Mouse (Mus musculus) liver, adult 2 months (tissue): ENCODE results near the gene Sumo1. TPM values are rescaled to one million over a fixed set of nuclear protein-coding genes. Genes with fewer than 3 reads are reported as not detected.

ENCODE experiments used
- DNase-seq: peaks from one replicate; pipeline ENCODE4 v3.0.0-alpha.2; 2011; ENCODE audit warnings: low read depth, low spot score; ENCODE audit errors: extremely low read depth
- H3K27ac ChIP-seq: fragments of 200-500 bp; replicated peaks from 2 replicates; pipeline ENCODE4 v1.5.1; 2012; ENCODE audit warnings: low read depth, mild to moderate bottlenecking, control low read depth, inconsistent platforms, low read length; ENCODE audit not compliant: insufficient read depth
- H3K27me3 ChIP-seq: fragments of 200-500 bp; 2 replicates; pipeline ENCODE4 v1.6.1; 2012; ENCODE audit warnings: mild to moderate bottlenecking, moderate library complexity, low read length, inconsistent platforms; ENCODE audit not compliant: control insufficient read depth, insufficient read depth
- H3K36me3 ChIP-seq: fragments of 200-500 bp; 2 replicates; pipeline ENCODE4 v1.6.1; 2012; ENCODE audit warnings: low read length, inconsistent platforms; ENCODE audit not compliant: control insufficient read depth, insufficient read depth
- H3K4me1 ChIP-seq: fragments of 200-500 bp; 2 replicates; pipeline ENCODE4 v1.6.1; 2011; ENCODE audit warnings: low read length; ENCODE audit not compliant: control insufficient read depth, insufficient read depth
- H3K4me3 ChIP-seq: fragments of 200-500 bp; 2 replicates; pipeline ENCODE4 v1.5.1; 2011; ENCODE audit warnings: low read depth, mild to moderate bottlenecking, control low read depth, low read length, moderate library complexity; ENCODE audit not compliant: insufficient read depth
- H3K79me2 ChIP-seq: fragments of 200-500 bp; 2 replicates; pipeline ENCODE4 v1.6.1; 2012; ENCODE audit warnings: inconsistent platforms, mild to moderate bottlenecking, low read length, moderate library complexity; ENCODE audit not compliant: control insufficient read depth, insufficient read depth
- H3K9ac ChIP-seq: fragments of 200-500 bp; 2 replicates; pipeline ENCODE4 v1.6.1; 2012; ENCODE audit warnings: low read depth, mild to moderate bottlenecking, control low read depth, inconsistent platforms, low read length
- CTCF ChIP-seq: fragments of 200-500 bp; IDR thresholded peaks from 2 replicates; pipeline ENCODE4 v1.5.1; 2011; ENCODE audit warnings: low read depth, low read length, control low read depth
- POLR2A ChIP-seq: fragments of 200-500 bp; IDR thresholded peaks from 2 replicates; pipeline ENCODE4 v1.6.1; 2011; ENCODE audit warnings: low read length, control low read depth; ENCODE audit not compliant: insufficient read depth; ENCODE audit errors: extremely low read depth
- WGBS: fragments of 180-500 bp; shearing (Covaris S2); methylation state at CpG from one replicate; pipeline ENCODE4 v1.1.7; 2018; 5-methylcytosine and 5-hydroxymethylcytosine counted together
- polyA plus RNA-seq: library from polyadenylated mRNA; depleted of rRNA; stranded (reverse); fragments of >200 nt; gene quantifications from 2 replicates; pipeline ENCODE4 v1.2.3, GENCODE M21; 2012
- total RNA-seq: library from RNA; depleted of rRNA; stranded (reverse); fragments of >200 nt; gene quantifications from 2 replicates; pipeline ENCODE4 v1.2.3, GENCODE M21; 2014

Gene Sumo1
- total and polyA plus RNA-seq, 2 experiments: 7.5 to 55.1 TPM

- WGBS: 71% methylated on average over 2 of the region's 2 CpGs
- Histone ChIP-seq H3K27ac (no peak overlapping the region), H3K4me1 (no peaks in the 10 kb centered on the region), H3K27me3 (no peaks in the 10 kb centered on the region), H3K4me3 (no peak overlapping the region), H3K9ac (no peak overlapping the region), H3K79me2 (no peaks in the 10 kb centered on the region), H3K36me3 (no peaks in the 10 kb centered on the region)
- DNase-seq: no peak
- TF ChIP-seq POLR2A (no peak), CTCF (no peak)
Observed at GRCm38 (mm10) chr1:59593622-59594035, 77.0 kb downstream of the Sumo1 start.

- no peak overlapping the region for H3K9ac ChIP-seq
- DNase-seq: peak; percentile 45
- WGBS: 12% methylated on average over 12 of the region's 12 CpGs
- H3K4me1 ChIP-seq: no peaks in the 10 kb centered on the region
- no peak overlapping the region for H3K27ac ChIP-seq
- no peaks in the 10 kb centered on the region for H3K79me2 ChIP-seq
- TF ChIP-seq CTCF (no peak), POLR2A (no peak)
- no peaks in the 10 kb centered on the region for H3K27me3 ChIP-seq
- H3K4me3 ChIP-seq: no peak overlapping the region
- H3K36me3 ChIP-seq: no peaks in the 10 kb centered on the region
Observed at GRCm38 (mm10) chr1:59592876-59593275, 77.8 kb downstream of the Sumo1 start.

- H3K4me3 ChIP-seq: no peak overlapping the region
- DNase-seq: no peak
- WGBS: 19% methylated on average over 10 of the region's 10 CpGs
- H3K27me3 ChIP-seq: no peaks in the 10 kb centered on the region
- H3K27ac ChIP-seq: no peak overlapping the region
- no peak for TF ChIP-seq CTCF
- TF ChIP-seq POLR2A: no peak
- no peaks in the 10 kb centered on the region for H3K79me2 ChIP-seq
- H3K4me1 ChIP-seq: no peaks in the 10 kb centered on the region
- no peak overlapping the region for H3K9ac ChIP-seq
- H3K36me3 ChIP-seq: no peaks in the 10 kb centered on the region
Observed at GRCm38 (mm10) chr1:59592359-59592758, 78.3 kb downstream of the Sumo1 start.

- H3K9ac ChIP-seq: no peak overlapping the region
- H3K36me3 ChIP-seq: no peaks in the 10 kb centered on the region
- no peaks in the 10 kb centered on the region for H3K79me2 ChIP-seq
- WGBS: 78% methylated on average over 1 of the region's 1 CpGs
- DNase-seq: no peak
- TF ChIP-seq POLR2A (no peak), CTCF (no peak)
- H3K27ac ChIP-seq: no peak overlapping the region
- H3K27me3 ChIP-seq: no peaks in the 10 kb centered on the region
- H3K4me1 ChIP-seq: no peaks in the 10 kb centered on the region
- H3K4me3 ChIP-seq: no peak overlapping the region
Observed at GRCm38 (mm10) chr1:59589271-59589670, 81.4 kb downstream of the Sumo1 start.

- WGBS: 24% methylated on average over 18 of the region's 18 CpGs
- Histone ChIP-seq H3K27me3 (no peaks in the 10 kb centered on the region), H3K36me3 (no peaks in the 10 kb centered on the region), H3K9ac (no peak overlapping the region), H3K27ac (no peak overlapping the region), H3K79me2 (no peaks in the 10 kb centered on the region), H3K4me1 (no peaks in the 10 kb centered on the region), H3K4me3 (no peak overlapping the region)
- TF ChIP-seq POLR2A: no peak
- peak; percentile 88 for TF ChIP-seq CTCF
- DNase-seq: peak; percentile 23
Observed at GRCm38 (mm10) chr1:59584656-59585410, 85.8 kb downstream of the Sumo1 start.

GRCm38 (mm10) chr1:59580880-59581279 is 89.8 kb downstream of the Sumo1 start:
- no peaks in the 10 kb centered on the region for H3K4me1 ChIP-seq
- H3K27me3 ChIP-seq: no peaks in the 10 kb centered on the region
- WGBS: 89% methylated on average over 3 of the region's 3 CpGs
- no peaks in the 10 kb centered on the region for H3K36me3 ChIP-seq
- no peak overlapping the region for H3K27ac ChIP-seq
- TF ChIP-seq POLR2A (no peak), CTCF (no peak)
- H3K9ac ChIP-seq: no peak overlapping the region
- H3K79me2 ChIP-seq: no peaks in the 10 kb centered on the region
- no peak for DNase-seq
- H3K4me3 ChIP-seq: no peak overlapping the region
